Mouse (Mus musculus): ENCODE measurements around the gene Bik.
"Not testable (repeated sequence)": the region's sequence is repeated elsewhere in the genome, so short reads cannot be mapped to it uniquely, and the experiment has no call there.

Bik gene

GRCm38 (mm10) chr15:83526424-83527091 is at the start of gene Bik:
TSS of gene Bik (plus strand) at chr15:83526862.
- in situ Hi-C loops (cut with MboI): no loop called here

- in situ Hi-C loops (cut with MboI): no loop called here
Measured at GRCm38 (mm10) chr15:83478096-83478495, 48.6 kb upstream of the Bik start.

- in situ Hi-C loops (cut with MboI): no loop called here
Measured at GRCm38 (mm10) chr15:83479818-83480217, 46.8 kb upstream of the Bik start.

- in situ Hi-C loops (cut with MboI): no loop called here
Measured at GRCm38 (mm10) chr15:83481236-83481780, 45.4 kb upstream of the Bik start.

- in situ Hi-C loops (cut with MboI): no loop called here
Measured at GRCm38 (mm10) chr15:83482645-83483224, 43.9 kb upstream of the Bik start.

- in situ Hi-C loops (cut with MboI): no loop called here
Measured at GRCm38 (mm10) chr15:83483482-83483881, 43.2 kb upstream of the Bik start.

GRCm38 (mm10) chr15:83484311-83484710 is 42.4 kb upstream of the Bik start:
- in situ Hi-C loops (cut with MboI): no loop called here

GRCm38 (mm10) chr15:83487477-83488115 is 39.1 kb upstream of the Bik start:
- in situ Hi-C loops (cut with MboI): no loop called here

- in situ Hi-C loops (cut with MboI): no loop called here
Measured at GRCm38 (mm10) chr15:83489471-83489870, 37.2 kb upstream of the Bik start.

- in situ Hi-C loops (cut with MboI): no loop called here
Measured at GRCm38 (mm10) chr15:83491891-83492290, 34.8 kb upstream of the Bik start.

- in situ Hi-C loops (cut with MboI): no loop called here
Measured at GRCm38 (mm10) chr15:83493856-83494571, 32.6 kb upstream of the Bik start.

- in situ Hi-C loops (cut with MboI): no loop called here
Measured at GRCm38 (mm10) chr15:83494572-83494920, 32.1 kb upstream of the Bik start.

GRCm38 (mm10) chr15:83495195-83495594 is 31.5 kb upstream of the Bik start:
- in situ Hi-C loops (cut with MboI): no loop called here

- in situ Hi-C loops (cut with MboI): no loop called here
Measured at GRCm38 (mm10) chr15:83495787-83496367, 30.8 kb upstream of the Bik start.

GRCm38 (mm10) chr15:83497299-83497698 is 29.4 kb upstream of the Bik start:
- in situ Hi-C loops (cut with MboI): no loop called here

GRCm38 (mm10) chr15:83499211-83499755 is 27.4 kb upstream of the Bik start:
- in situ Hi-C loops (cut with MboI): no loop called here

GRCm38 (mm10) chr15:83500352-83500751 is 26.3 kb upstream of the Bik start:
- in situ Hi-C loops (cut with MboI): no loop called here

GRCm38 (mm10) chr15:83501483-83501882 is 25.2 kb upstream of the Bik start:
- in situ Hi-C loops (cut with MboI): not testable (repeated sequence)

GRCm38 (mm10) chr15:83509950-83510804 is 16.5 kb upstream of the Bik start:
- in situ Hi-C loops (cut with MboI): no loop called here

- in situ Hi-C loops (cut with MboI): no loop called here
Measured at GRCm38 (mm10) chr15:83510805-83511405, 15.8 kb upstream of the Bik start, which contains the start of gene Ttll1. TSS of gene Ttll1 (minus strand) at chr15:83510893.
